In the genomic region with DNA sequence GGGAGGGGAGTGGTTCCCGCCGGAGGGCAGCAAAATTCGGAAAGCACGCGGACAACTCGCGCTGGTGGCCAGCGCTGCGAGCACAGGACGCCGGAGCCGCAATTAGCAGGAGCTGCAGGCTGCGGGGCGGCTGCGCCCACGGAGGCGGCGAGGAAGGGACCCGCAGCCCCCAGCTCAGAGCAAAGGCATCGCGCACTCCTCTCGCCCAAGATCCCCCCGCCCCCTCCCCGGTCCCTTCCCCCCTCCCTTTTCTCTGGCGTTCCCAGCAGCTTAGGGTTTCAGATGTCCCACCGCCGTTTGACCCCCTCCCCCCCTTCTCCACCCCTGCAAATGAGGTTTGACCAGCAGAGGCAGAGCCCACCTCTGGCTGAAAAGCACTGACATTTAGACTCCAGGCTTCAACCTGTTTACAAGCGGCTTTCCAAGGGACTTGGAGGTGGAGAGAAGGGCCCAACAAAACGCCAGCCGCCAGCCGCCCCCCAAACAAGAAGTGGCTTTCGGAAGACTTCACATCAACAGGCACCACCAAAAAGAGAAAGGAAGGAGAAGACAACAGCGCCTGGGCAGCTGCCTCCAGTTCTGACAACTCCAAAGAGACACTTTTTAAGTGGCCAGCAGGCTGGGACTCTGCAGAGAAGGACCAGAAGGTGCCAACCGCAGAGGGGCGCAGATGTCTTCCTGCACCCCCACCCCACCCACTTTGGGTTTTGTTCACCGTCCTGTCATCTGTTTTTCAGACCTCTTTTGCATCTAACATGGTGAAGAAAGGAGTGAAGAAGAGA, we compare ENCODE assay signal across 8 mouse cellular contexts. TPM values are rescaled to one million over a fixed set of nuclear protein-coding genes. Genes with fewer than 3 reads are reported as not detected.
DNase-seq lines count a peak whose midpoint lies in the region; ATAC-seq and TF ChIP-seq lines count a peak whose summit lies in the region.
"Had no signal": no experiment of that assay in that cellular context is flagged by ENCODE, and none has a peak within 500 bp of the region (broad histone marks: within the 10 kb centered on the region; RNA-seq: fewer than 3 reads in every experiment).

No protein-coding gene starts in this region.

- peak overlapping the region; percentile 77 for H3K4me2 ChIP-seq in embryonic facial prominence, embryonic 12.5 days (replicated peaks)
- peak overlapping the region; percentile 96 for H3K4me2 ChIP-seq in hindbrain, embryonic 13.5 days
- peak overlapping the region; percentile 49 for H3K4me2 ChIP-seq in liver, embryonic 14.5 days (ENCODE audit: low read depth)

- H3K4me1 ChIP-seq in embryonic facial prominence, embryonic 12.5 days = peaks cover 5% of the 10 kb centered on the region; the same call in 1 of the 2 replicates
- peaks cover 31% of the 10 kb centered on the region for H3K4me1 ChIP-seq in hindbrain, embryonic 13.5 days (replicated peaks)
- no peaks in the 10 kb centered on the region for H3K4me1 ChIP-seq in liver, embryonic 14.5 days (replicated peaks; ENCODE audit: control insufficient read depth in 2 of 2, insufficient read depth in 2 of 2, low read length in 1 of 2)

- peak overlapping the region; percentile 60 for H3K9ac ChIP-seq in embryonic facial prominence, embryonic 12.5 days
- H3K9ac ChIP-seq in hindbrain, embryonic 13.5 days = peak overlapping the region; percentile 74
- no peak overlapping the region for H3K9ac ChIP-seq in liver, embryonic 14.5 days (replicated peaks)

- peak overlapping the region; percentile 51 for H3K4me3 ChIP-seq in embryonic facial prominence, embryonic 12.5 days
- H3K4me3 ChIP-seq in hindbrain, embryonic 13.5 days = peak overlapping the region; percentile 54
- H3K4me3 ChIP-seq in liver, embryonic 14.5 days (ENCODE audit: insufficient read depth in 1 of 2, low read depth in 2 of 2, low read length in 2 of 2) = peak overlapping the region; percentile 17 to 32; a peak in 3 of 4 replicates
- H3K4me3 ChIP-seq: erythroblast, embryonic 14.5 days had no signal

- peak; percentile 70 for ATAC-seq in embryonic facial prominence, embryonic 12.5 days (ENCODE audit: insufficient number of reproducible peaks, insufficient read depth, low FRiP score, low TSS enrichment)
- peak; percentile 77 for ATAC-seq in hindbrain, embryonic 13.5 days (ENCODE audit: low FRiP score)
- ATAC-seq in liver, embryonic 14.5 days (ENCODE audit: insufficient read depth) = no peak

- no peaks in the 10 kb centered on the region for H3K27me3 ChIP-seq in embryonic facial prominence, embryonic 12.5 days
- H3K27me3 ChIP-seq in hindbrain, embryonic 13.5 days = peaks cover 40% of the 10 kb centered on the region
- peaks cover 30% of the 10 kb centered on the region for H3K27me3 ChIP-seq in liver, embryonic 14.5 days (ENCODE audit: control insufficient read depth, insufficient read depth, low read length)

- no peak for TF ChIP-seq EP300 in liver, embryonic 14.5 days (IDR thresholded peaks at IDR 0.05; ENCODE audit: low read depth)

- peak overlapping the region; percentile 59 for H3K27ac ChIP-seq in embryonic facial prominence, embryonic 12.5 days
- H3K27ac ChIP-seq in hindbrain, embryonic 13.5 days = no peak overlapping the region
- no peak overlapping the region for H3K27ac ChIP-seq in liver, embryonic 14.5 days

- H3K9me3 ChIP-seq in embryonic facial prominence, embryonic 12.5 days = no peaks in the 10 kb centered on the region
- H3K9me3 ChIP-seq in hindbrain, embryonic 13.5 days = no peaks in the 10 kb centered on the region
- no peaks in the 10 kb centered on the region for H3K9me3 ChIP-seq in liver, embryonic 14.5 days (ENCODE audit: control insufficient read depth, low read length)

- no peaks in the 10 kb centered on the region for H3K36me3 ChIP-seq in embryonic facial prominence, embryonic 12.5 days
- no peaks in the 10 kb centered on the region for H3K36me3 ChIP-seq in hindbrain, embryonic 13.5 days
- no peaks in the 10 kb centered on the region for H3K36me3 ChIP-seq in liver, embryonic 14.5 days (replicated peaks; ENCODE audit: control insufficient read depth, insufficient read depth, low read depth)

- WGBS in embryonic facial prominence, embryonic 12.5 days = 0% methylated on average over 23 of the region's 36 CpGs
- WGBS in hindbrain, embryonic 13.5 days = under 1% methylated on average over 21 of the region's 36 CpGs
- under 1% methylated on average over 33 of the region's 36 CpGs for WGBS in liver, embryonic 14.5 days (ENCODE audit: insufficient replicate concordance)

- TF ChIP-seq CTCF in liver, embryonic 14.5 days (IDR thresholded peaks at IDR 0.05; ENCODE audit: low read depth) = no peak

- peak; percentile 25 for DNase-seq in ovary, postnatal 36 days (ENCODE audit: low spot score)
- DNase-seq in ovary, adult 18-20 months (ENCODE audit: low spot score) = no peak
- DNase-seq in liver, embryonic 14.5 days (ENCODE audit: low read depth in 3 of 3, low spot score in 3 of 3) = no peak
- peak; percentile 61 for DNase-seq in retina, postnatal 1 day
- DNase-seq in frontal cortex, postnatal 14 days (ENCODE audit: low spot score in 2 of 2) = no peak

RNA-seq across cellular contexts. Expression of a gene that starts 44.9 kb away (rescaled TPM):
- 9.4 and 9.8 TPM in 2 replicates for polyA plus RNA-seq in embryonic facial prominence, embryonic 12.5 days (2016; fragmentation: Nextera tagmentation; extraction: Ambion mirVana)
- polyA plus RNA-seq in hindbrain, embryonic 13.5 days (2015; fragmentation: Nextera tagmentation; extraction: Ambion mirVana) = 2.3 and 4.0 TPM in 2 replicates
- 0.03 and 0.04 TPM in 2 replicates for polyA plus RNA-seq in liver, embryonic 14.5 days (2012; rRNA removed)
- 0.08 and 0.20 TPM in 2 replicates for polyA plus RNA-seq in liver, embryonic 14.5 days (2014; fragmentation: Nextera tagmentation; extraction: Ambion mirVana)
- polyA plus RNA-seq: erythroblast, embryonic 14.5 days had no signal

Comparison
In these comparisons a context has a peak if more than half of its experiments do, and no peak if none do; other contexts are left out.
1. DNase-seq: peak in ovary, postnatal 36 days (single experiment) and retina, postnatal 1 day (single experiment); none in ovary, adult 18-20 months (single experiment), liver, embryonic 14.5 days (0 of 3) and frontal cortex, postnatal 14 days (0 of 2).
2. Peak in every context shown above with its lines, with median percentiles within 50 percentile points of each other: H3K4me2 ChIP-seq and H3K4me3 ChIP-seq.